Mouse (Mus musculus) small intestine, adult 2 months (tissue): Measurements from ENCODE around the gene Serpinb11. TPM values are rescaled to one million over a fixed set of nuclear protein-coding genes. Genes with fewer than 3 reads are reported as not detected.

Source experiments
- H3K27ac ChIP-seq: fragments of 200-500 bp; 2 replicates; pipeline ENCODE4 v1.5.1; 2012; ENCODE audit warnings: low read depth, low read length, control low read depth, inconsistent platforms; ENCODE audit not compliant: insufficient read depth
- H3K27me3 ChIP-seq: fragments of 200-500 bp; 2 replicates; pipeline ENCODE4 v1.6.1; 2012; ENCODE audit warnings: mild to moderate bottlenecking, moderate library complexity, low read length, inconsistent platforms; ENCODE audit not compliant: control insufficient read depth, insufficient read depth
- H3K36me3 ChIP-seq: fragments of 200-500 bp; 2 replicates; pipeline ENCODE4 v1.6.1; 2012; ENCODE audit warnings: mild to moderate bottlenecking, low read length, control low read depth, inconsistent platforms; ENCODE audit not compliant: control insufficient read depth, insufficient read depth
- H3K4me1 ChIP-seq: fragments of 200-500 bp; 2 replicates; pipeline ENCODE4 v1.6.1; 2012; ENCODE audit warnings: low read length, inconsistent platforms, mixed read lengths; ENCODE audit not compliant: control insufficient read depth, insufficient read depth, insufficient read length
- H3K4me3 ChIP-seq: fragments of 200-500 bp; 2 replicates; pipeline ENCODE4 v1.5.1; 2012; ENCODE audit warnings: low read depth, mild to moderate bottlenecking, control low read depth, inconsistent platforms, low read length, moderate library complexity
- CTCF ChIP-seq: fragments of 200-500 bp; IDR thresholded peaks from 2 replicates; pipeline ENCODE4 v1.5.1; 2012; ENCODE audit warnings: low read depth, mild to moderate bottlenecking, control low read depth, inconsistent platforms, low read length, moderate library complexity, mixed read lengths; ENCODE audit not compliant: insufficient replicate concordance, insufficient read length; ENCODE audit errors: extremely low read depth
- POLR2A ChIP-seq: fragments of 200-500 bp; IDR thresholded peaks from 2 replicates; pipeline ENCODE4 v1.6.1; 2012; ENCODE audit warnings: low read depth, mild to moderate bottlenecking, control low read depth, inconsistent platforms, low read length, moderate library complexity
- WGBS: fragments of 180-500 bp; shearing (Covaris S2); methylation state at CpG from one replicate; pipeline ENCODE4 v1.1.7; 2018; 5-methylcytosine and 5-hydroxymethylcytosine counted together
- polyA plus RNA-seq: library from polyadenylated mRNA; depleted of rRNA; stranded (reverse); fragments of >200 nt; gene quantifications from 2 replicates; pipeline ENCODE4 v1.2.3, GENCODE M21; 2012; rRNA removed

The Serpinb11 gene
- polyA plus RNA-seq, 1 experiment, result not detected

GRCm38 (mm10) chr1:107402082-107402481 lies 41.1 kb downstream of the Serpinb11 start:
- TF ChIP-seq POLR2A, result no peak
- TF ChIP-seq CTCF, result no peak
- Histone ChIP-seq H3K27me3 (no peaks in the 10 kb centered on the region), H3K36me3 (no peaks in the 10 kb centered on the region), H3K4me1 (no peaks in the 10 kb centered on the region), H3K27ac (no peak overlapping the region), H3K4me3 (no peak overlapping the region)
- 73% methylated on average over 4 of the region's 4 CpGs for WGBS

DNA sequence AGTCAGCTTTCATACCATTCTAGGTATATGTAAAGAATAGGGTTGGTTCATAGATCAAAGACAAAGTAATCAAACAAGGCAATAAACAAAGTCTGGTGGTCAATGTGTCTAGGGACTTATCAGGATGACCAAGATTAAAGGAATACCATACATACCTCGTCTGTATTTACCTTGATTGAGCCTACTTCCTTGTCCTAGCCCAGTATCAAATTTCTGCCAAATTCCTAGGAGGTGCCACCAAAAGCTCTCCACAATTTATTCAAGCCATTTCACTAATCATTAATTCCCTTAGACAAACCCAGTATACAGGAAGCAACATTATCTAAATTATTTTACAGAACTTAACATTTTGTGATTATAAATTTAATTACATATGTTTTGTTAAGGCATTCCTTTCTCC lies 53.7 kb downstream of the Serpinb11 start:
- H3K27ac ChIP-seq, result no peak overlapping the region
- H3K4me3 ChIP-seq, result no peak overlapping the region
- no peaks in the 10 kb centered on the region; the same call in 1 of the 2 replicates for H3K27me3 ChIP-seq
- no peaks in the 10 kb centered on the region for H3K4me1 ChIP-seq
- WGBS, result 0% methylated on average over 1 of the region's 1 CpGs
- H3K36me3 ChIP-seq, result no peaks in the 10 kb centered on the region
- TF ChIP-seq CTCF, result no peak
- TF ChIP-seq POLR2A, result no peak

DNA sequence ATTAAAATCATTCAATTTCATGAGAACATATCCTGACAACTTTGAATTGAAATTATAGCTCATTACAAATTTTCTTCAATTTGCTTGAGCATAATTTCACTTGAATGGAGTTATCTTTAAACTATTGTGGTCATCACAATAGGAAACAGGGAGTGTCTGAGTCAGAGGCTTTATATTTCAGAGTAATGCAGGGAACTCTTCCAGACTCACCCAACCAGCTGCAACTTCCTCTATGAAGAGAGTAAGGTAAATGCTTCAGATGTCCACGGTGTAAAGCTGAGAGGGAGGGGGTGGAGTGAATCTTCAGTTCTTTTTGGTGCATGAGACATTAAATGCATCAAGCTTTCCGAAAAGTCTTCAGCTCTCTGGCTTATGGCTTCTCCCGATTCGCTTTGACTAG lies 61.5 kb downstream of the Serpinb11 start:
- TF ChIP-seq CTCF, result no peak
- TF ChIP-seq POLR2A, result no peak

More for the DNA sequence above, 61.5 kb downstream of the Serpinb11 start:
- Histone ChIP-seq H3K36me3 (no peaks in the 10 kb centered on the region), H3K4me1 (no peaks in the 10 kb centered on the region), H3K27me3 (no peaks in the 10 kb centered on the region), H3K27ac (no peak overlapping the region), H3K4me3 (no peak overlapping the region)
- WGBS, result 73% methylated on average over 4 of the region's 4 CpGs

Other genes starting within 250 kb of the Serpinb11 start
- gene Serpinb3b, start 82.8 kb upstream of the Serpinb11 start, polyA plus RNA-seq, result not detected in 2 replicates
- not detected in 2 replicates for gene Serpinb3c, start 82.8 kb upstream of the Serpinb11 start, polyA plus RNA-seq
- gene Serpinb7, start 38.5 kb downstream of the Serpinb11 start, polyA plus RNA-seq, result not detected in 2 replicates
- gene Serpinb2, start 150.2 kb downstream of the Serpinb11 start, polyA plus RNA-seq, result 0.05 TPM in 2 replicates
- 0.53 and 0.62 TPM in 2 replicates for gene Serpinb8, start 228.8 kb downstream of the Serpinb11 start, polyA plus RNA-seq